Mouse (Mus musculus): ENCODE results near the gene Zbtb17. TPM values are rescaled to one million over a fixed set of nuclear protein-coding genes. Genes with fewer than 3 reads are reported as not detected.

Zbtb17 gene
- total and polyA plus RNA-seq, 3 experiments: 36.4 to 63.2 TPM; not detected in 1

DNA sequence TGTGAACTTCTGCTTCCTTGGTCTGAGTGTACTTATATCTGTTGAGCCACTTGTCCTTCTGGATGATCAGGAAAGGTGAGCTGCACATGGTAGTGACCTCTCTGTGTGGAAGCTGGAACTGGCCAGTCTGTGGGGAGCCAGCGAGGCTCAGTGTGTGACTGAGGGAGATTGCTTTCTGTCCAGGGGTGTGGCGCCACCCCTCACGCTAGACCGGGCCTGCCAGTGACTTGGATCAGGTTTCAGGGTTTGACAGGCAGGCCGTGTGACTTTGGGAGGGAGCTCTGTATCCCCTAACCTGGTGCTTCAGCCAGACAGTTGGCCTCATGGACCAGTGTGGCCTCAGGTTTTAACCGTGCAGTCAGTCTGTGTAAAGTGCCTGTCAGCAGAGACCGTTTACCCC is 13.8 kb downstream of the Zbtb17 start:
- DNase-seq (ENCODE audit: low read depth, low spot score): no peak
- TF ChIP-seq E2F4 (IDR thresholded peaks at IDR 0.05; ENCODE audit: borderline replicate concordance, low read depth, low read length) (no peak), HCFC1 (IDR thresholded peaks at IDR 0.05; ENCODE audit: low read depth, low read length) (no peak), JUND (IDR thresholded peaks at IDR 0.05; ENCODE audit: low read depth, low read length) (no peak), GABPA (IDR thresholded peaks at IDR 0.05; ENCODE audit: low read depth, low read length) (no peak)
- 0 out of 2 replicates have a peak, but pooled peaks cover 6% of the 10 kb centered on the region for H3K79me2 ChIP-seq (ENCODE audit: control insufficient read depth, insufficient read depth, low read length, poor library complexity)
- no peaks in the 10 kb centered on the region for H3K27me3 ChIP-seq (ENCODE audit: control insufficient read depth in 1 of 2, insufficient read depth in 2 of 2, low read length in 2 of 2)
- H3K27ac ChIP-seq (ENCODE audit: control insufficient read depth, low read depth, low read length): no peak overlapping the region
- H3K4me1 ChIP-seq (ENCODE audit: control insufficient read depth in 1 of 2, insufficient read depth in 2 of 2, low read length in 2 of 2): no peaks in the 10 kb centered on the region
- H3K4me3 ChIP-seq (ENCODE audit: control insufficient read depth in 1 of 2, insufficient read depth in 1 of 2, low read depth in 2 of 2, low read length in 2 of 2): no peak overlapping the region
- H3K9me3 ChIP-seq (replicated peaks; ENCODE audit: insufficient read depth, low read length): no peaks in the 10 kb centered on the region
- H3K36me3 ChIP-seq (ENCODE audit: control insufficient read depth in 1 of 2, insufficient read depth in 2 of 2, low read length in 2 of 2): no peaks in the 10 kb centered on the region
- no peak overlapping the region for H3K9ac ChIP-seq (ENCODE audit: control insufficient read depth, low read depth, low read length, poor library complexity, severe bottlenecking)

DNA sequence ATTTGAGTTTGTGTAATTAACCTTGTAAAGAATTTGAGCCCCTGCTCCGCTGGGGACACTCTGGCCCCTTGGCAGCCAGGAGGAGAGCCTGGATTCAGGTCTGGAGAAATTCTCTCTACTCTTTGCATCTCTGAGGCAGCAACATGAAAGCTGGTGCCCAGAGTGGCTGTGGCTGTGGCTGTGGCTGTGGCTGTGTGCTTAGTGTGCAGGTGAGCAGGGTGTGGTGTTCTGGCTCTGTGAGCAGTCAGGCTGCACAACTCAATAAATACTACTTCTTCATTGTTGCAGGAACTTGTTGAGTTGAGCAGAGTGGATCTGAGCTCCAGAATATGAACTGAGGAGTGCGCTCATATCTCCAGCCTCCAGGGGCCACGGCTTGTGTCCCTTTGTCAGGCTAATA is 14.4 kb downstream of the Zbtb17 start:
- Histone ChIP-seq H3K27ac (ENCODE audit: control insufficient read depth, low read depth, low read length) (no peak overlapping the region), H3K9ac (ENCODE audit: control insufficient read depth, low read depth, low read length, poor library complexity, severe bottlenecking) (no peak overlapping the region), H3K4me3 (ENCODE audit: control insufficient read depth in 1 of 2, insufficient read depth in 1 of 2, low read depth in 2 of 2, low read length in 2 of 2) (no peak overlapping the region), H3K4me1 (ENCODE audit: control insufficient read depth in 1 of 2, insufficient read depth in 2 of 2, low read length in 2 of 2) (no peaks in the 10 kb centered on the region), H3K27me3 (ENCODE audit: control insufficient read depth in 1 of 2, insufficient read depth in 2 of 2, low read length in 2 of 2) (no peaks in the 10 kb centered on the region), H3K36me3 (ENCODE audit: control insufficient read depth in 1 of 2, insufficient read depth in 2 of 2, low read length in 2 of 2) (no peaks in the 10 kb centered on the region), H3K79me2 (ENCODE audit: control insufficient read depth, insufficient read depth, low read length, poor library complexity) (0 out of 2 replicates have a peak, but pooled peaks cover 6% of the 10 kb centered on the region), H3K9me3 (replicated peaks; ENCODE audit: insufficient read depth, low read length) (no peaks in the 10 kb centered on the region)
- TF ChIP-seq TBP (IDR thresholded peaks at IDR 0.05; ENCODE audit: low read depth, low read length) (no peak), CHD1 (IDR thresholded peaks at IDR 0.05; ENCODE audit: low read depth, low read length) (no peak), ZC3H11A (IDR thresholded peaks at IDR 0.05; ENCODE audit: low read depth, low read length) (no peak)
- no peak for DNase-seq (ENCODE audit: low read depth, low spot score)

GRCm38 (mm10) chr4:141459766-141460165 is 15.3 kb downstream of the Zbtb17 start:
- no peaks in the 10 kb centered on the region for H3K9me3 ChIP-seq (replicated peaks; ENCODE audit: insufficient read depth, low read length)
- H3K27me3 ChIP-seq (ENCODE audit: control insufficient read depth in 1 of 2, insufficient read depth in 2 of 2, low read length in 2 of 2): no peaks in the 10 kb centered on the region
- H3K9ac ChIP-seq (ENCODE audit: control insufficient read depth, low read depth, low read length, poor library complexity, severe bottlenecking): no peak overlapping the region
- TF ChIP-seq USF2 (IDR thresholded peaks at IDR 0.05; ENCODE audit: borderline replicate concordance in 1 of 2, insufficient read depth in 1 of 2, low read depth in 1 of 2, low read length in 2 of 2): no peak
- no peak for TF ChIP-seq HCFC1 (IDR thresholded peaks at IDR 0.05; ENCODE audit: low read depth, low read length)
- TF ChIP-seq MXI1 (IDR thresholded peaks at IDR 0.05; ENCODE audit: low read depth, low read length): no peak
- TF ChIP-seq ZMIZ1 (IDR thresholded peaks at IDR 0.05; ENCODE audit: low read depth, low read length): no peak
- TF ChIP-seq CTCF (IDR thresholded peaks at IDR 0.05 in 2 of 3, conservative IDR thresholded peaks at IDR 0.05 in 1 of 3; ENCODE audit: control insufficient read depth in 1 of 3, insufficient read depth in 1 of 3, low read depth in 2 of 3, low read length in 3 of 3, poor library complexity in 1 of 3, severe bottlenecking in 1 of 3): no peak
- no peak for TF ChIP-seq EP300 (IDR thresholded peaks at IDR 0.05; ENCODE audit: low read depth in 1 of 2, low read length in 2 of 2)
- TF ChIP-seq MAFK (IDR thresholded peaks at IDR 0.05; ENCODE audit: borderline replicate concordance, low read depth, low read length): no peak
- no peak overlapping the region for H3K27ac ChIP-seq (ENCODE audit: control insufficient read depth, low read depth, low read length)
- no peaks in the 10 kb centered on the region; a peak in 1 of 4 replicates for H3K36me3 ChIP-seq (ENCODE audit: control insufficient read depth in 1 of 2, insufficient read depth in 2 of 2, low read length in 2 of 2)
- H3K4me1 ChIP-seq (ENCODE audit: control insufficient read depth in 1 of 2, insufficient read depth in 2 of 2, low read length in 2 of 2): no peaks in the 10 kb centered on the region
- H3K4me3 ChIP-seq (ENCODE audit: control insufficient read depth in 1 of 2, insufficient read depth in 1 of 2, low read depth in 2 of 2, low read length in 2 of 2): no peak overlapping the region
- no peak for DNase-seq (ENCODE audit: low read depth, low spot score)
- 0 out of 2 replicates have a peak, but pooled peaks cover 5% of the 10 kb centered on the region for H3K79me2 ChIP-seq (ENCODE audit: control insufficient read depth, insufficient read depth, low read length, poor library complexity)

All from MEL (cell line).